Mouse (Mus musculus): Measurements from ENCODE around the gene Rassf2. TPM values are rescaled to one million over a fixed set of nuclear protein-coding genes. Genes with fewer than 3 reads are reported as not detected.

Gene Rassf2
- polyA plus RNA-seq, 1 experiment from 2014 or later = 28.2 TPM

GRCm38 (mm10) chr2:131945765-131946164, 84.3 kb downstream of the Rassf2 start:
- Histone ChIP-seq H3K27me3 (ENCODE audit: control insufficient read depth, insufficient read depth, low read length) (no peaks in the 10 kb centered on the region), H3K9me3 (ENCODE audit: control insufficient read depth, low read length) (no peaks in the 10 kb centered on the region), H3K4me1 (replicated peaks; ENCODE audit: control insufficient read depth, insufficient read depth, low read length) (no peaks in the 10 kb centered on the region), H3K4me3 (replicated peaks; ENCODE audit: low read length) (no peak overlapping the region), H3K27ac (no peak overlapping the region), H3K9ac (no peak overlapping the region), H3K4me2 (replicated peaks) (no peak overlapping the region), H3K36me3 (replicated peaks; ENCODE audit: control insufficient read depth, insufficient read depth) (no peaks in the 10 kb centered on the region)
- ATAC-seq (ENCODE audit: low FRiP score) = no peak
- DNase-seq (ENCODE audit: low spot score) = no peak
- 90% methylated on average over 6 of the region's 6 CpGs for WGBS

GRCm38 (mm10) chr2:131945225-131945624, 84.8 kb downstream of the Rassf2 start:
- no peaks in the 10 kb centered on the region for H3K27me3 ChIP-seq (ENCODE audit: control insufficient read depth, insufficient read depth, low read length)
- ATAC-seq (ENCODE audit: low FRiP score) (no peak), DNase-seq (ENCODE audit: low spot score) (no peak)
- H3K27ac ChIP-seq = no peak overlapping the region
- H3K36me3 ChIP-seq (replicated peaks; ENCODE audit: control insufficient read depth, insufficient read depth) = no peaks in the 10 kb centered on the region
- H3K9me3 ChIP-seq (ENCODE audit: control insufficient read depth, low read length) = no peaks in the 10 kb centered on the region
- H3K4me2 ChIP-seq (replicated peaks) = no peak overlapping the region
- no peaks in the 10 kb centered on the region for H3K4me1 ChIP-seq (replicated peaks; ENCODE audit: control insufficient read depth, insufficient read depth, low read length)
- WGBS = 88% methylated on average over 8 of the region's 8 CpGs
- H3K9ac ChIP-seq = no peak overlapping the region
- no peak overlapping the region for H3K4me3 ChIP-seq (replicated peaks; ENCODE audit: low read length)

DNA sequence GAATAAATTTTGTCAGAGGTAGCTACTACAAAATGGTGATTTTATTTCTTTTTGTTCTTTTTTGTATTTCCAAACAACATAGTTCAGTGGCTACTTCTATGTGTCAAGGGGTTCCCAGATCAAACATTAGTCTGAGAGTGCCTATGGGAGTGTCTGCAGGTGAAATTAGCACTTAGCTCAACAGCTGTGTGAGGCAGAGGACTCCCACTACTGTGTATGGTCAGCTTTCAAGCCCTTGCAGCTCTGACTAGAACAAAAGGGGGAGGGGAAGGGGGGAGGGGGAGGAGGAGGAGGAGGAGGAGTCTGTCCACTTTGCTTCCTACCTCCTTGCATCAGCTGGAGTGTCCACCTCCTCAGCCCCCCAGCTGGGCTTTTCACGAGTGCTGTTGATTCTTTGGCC, 85.7 kb downstream of the Rassf2 start:
- no peak for DNase-seq (ENCODE audit: low spot score)
- no peak overlapping the region for H3K9ac ChIP-seq
- H3K27me3 ChIP-seq (ENCODE audit: control insufficient read depth, insufficient read depth, low read length) = no peaks in the 10 kb centered on the region
- no peak overlapping the region for H3K4me2 ChIP-seq (replicated peaks)
- no peak overlapping the region for H3K4me3 ChIP-seq (replicated peaks; ENCODE audit: low read length)
- H3K9me3 ChIP-seq (ENCODE audit: control insufficient read depth, low read length) = no peaks in the 10 kb centered on the region
- H3K4me1 ChIP-seq (replicated peaks; ENCODE audit: control insufficient read depth, insufficient read depth, low read length) = no peaks in the 10 kb centered on the region
- no peak overlapping the region for H3K27ac ChIP-seq
- no peaks in the 10 kb centered on the region for H3K36me3 ChIP-seq (replicated peaks; ENCODE audit: control insufficient read depth, insufficient read depth)
- 18% methylated on average over 1 of the region's 1 CpGs for WGBS
- ATAC-seq (ENCODE audit: low FRiP score) = no peak

DNA sequence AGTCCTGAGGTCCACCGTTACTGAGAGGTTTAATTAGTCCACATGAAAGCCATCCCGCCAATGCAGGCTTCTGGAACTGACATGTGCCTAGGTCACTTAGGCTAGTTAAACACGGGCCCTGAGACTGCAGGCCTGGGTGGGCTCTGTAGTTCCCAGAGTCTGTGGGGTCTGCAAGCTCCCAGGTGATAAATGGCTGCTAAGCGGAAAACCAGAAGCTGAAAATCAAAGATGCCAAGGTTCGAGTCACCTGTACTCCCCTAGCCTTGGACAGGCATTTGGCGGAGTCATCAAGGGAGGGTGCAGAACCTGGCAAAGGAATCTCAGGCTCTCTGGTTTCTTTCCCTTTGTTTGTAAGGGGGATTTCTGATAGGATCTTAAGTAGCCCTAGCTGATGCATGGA, 88.6 kb downstream of the Rassf2 start:
- no peak overlapping the region for H3K9ac ChIP-seq
- no peak overlapping the region for H3K27ac ChIP-seq
- no peaks in the 10 kb centered on the region for H3K9me3 ChIP-seq (ENCODE audit: control insufficient read depth, low read length)
- WGBS = 78% methylated on average over 6 of the region's 6 CpGs
- H3K4me2 ChIP-seq (replicated peaks) = no peak overlapping the region
- no peak overlapping the region for H3K4me3 ChIP-seq (replicated peaks; ENCODE audit: low read length)
- H3K27me3 ChIP-seq (ENCODE audit: control insufficient read depth, insufficient read depth, low read length) = no peaks in the 10 kb centered on the region
- H3K4me1 ChIP-seq (replicated peaks; ENCODE audit: control insufficient read depth, insufficient read depth, low read length) = no peaks in the 10 kb centered on the region
- no peak for DNase-seq (ENCODE audit: low spot score)
- ATAC-seq (ENCODE audit: low FRiP score) = no peak
- peaks cover 21% of the 10 kb centered on the region for H3K36me3 ChIP-seq (replicated peaks; ENCODE audit: control insufficient read depth, insufficient read depth)

DNA sequence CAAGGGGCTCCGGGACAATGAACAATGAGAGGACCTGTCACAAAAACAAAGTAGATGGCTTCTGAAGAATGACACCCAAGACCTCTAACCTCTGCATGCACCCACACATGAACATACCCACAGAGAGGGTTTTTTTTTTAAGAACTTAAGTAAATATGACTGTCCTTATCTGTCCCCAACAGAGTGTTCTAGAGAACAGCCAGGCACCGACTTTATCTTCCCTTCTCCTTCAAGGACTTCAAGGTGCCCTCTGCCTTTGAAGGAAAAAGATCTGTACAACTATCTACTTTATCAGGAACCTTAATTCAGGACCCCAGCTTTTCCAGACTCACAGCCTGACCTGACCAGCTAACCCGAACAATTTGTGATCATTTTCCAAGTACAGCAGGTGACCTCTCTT, 89.6 kb downstream of the Rassf2 start:
- ATAC-seq (ENCODE audit: low FRiP score) (no peak), DNase-seq (ENCODE audit: low spot score) (no peak)
- no peak overlapping the region for H3K27ac ChIP-seq
- 76% methylated on average over 3 of the region's 3 CpGs for WGBS
- H3K36me3 ChIP-seq (replicated peaks; ENCODE audit: control insufficient read depth, insufficient read depth) = peaks cover 24% of the 10 kb centered on the region
- H3K27me3 ChIP-seq (ENCODE audit: control insufficient read depth, insufficient read depth, low read length) = no peaks in the 10 kb centered on the region
- no peaks in the 10 kb centered on the region for H3K9me3 ChIP-seq (ENCODE audit: control insufficient read depth, low read length)
- no peaks in the 10 kb centered on the region for H3K4me1 ChIP-seq (replicated peaks; ENCODE audit: control insufficient read depth, insufficient read depth, low read length)
- H3K4me2 ChIP-seq (replicated peaks) = no peak overlapping the region
- no peak overlapping the region for H3K4me3 ChIP-seq (replicated peaks; ENCODE audit: low read length)
- H3K9ac ChIP-seq = no peak overlapping the region

Other genes with a start within 250 kb of the Rassf2 start
- 0.07 TPM in 1 of 2 replicates, not detected in the other for gene Erv3, start 170.5 kb downstream of the Rassf2 start, polyA plus RNA-seq (2014; fragmentation: Nextera tagmentation; extraction: Ambion mirVana)
- gene Prnp, start 120.3 kb downstream of the Rassf2 start, polyA plus RNA-seq (2014; fragmentation: Nextera tagmentation; extraction: Ambion mirVana) = 99.5 and 101 TPM in 2 replicates
- not detected in 2 replicates for gene Prn, start 120.3 kb downstream of the Rassf2 start, polyA plus RNA-seq (2014; fragmentation: Nextera tagmentation; extraction: Ambion mirVana)
- 11.8 and 15.0 TPM in 2 replicates for gene Prnd, start 79.4 kb downstream of the Rassf2 start, polyA plus RNA-seq (2014; fragmentation: Nextera tagmentation; extraction: Ambion mirVana)
- gene Slc23a2, start 114.8 kb upstream of the Rassf2 start, polyA plus RNA-seq (2014; fragmentation: Nextera tagmentation; extraction: Ambion mirVana) = 44.6 and 49.8 TPM in 2 replicates
- gene Tmem230, start 217.5 kb upstream of the Rassf2 start, polyA plus RNA-seq (2014; fragmentation: Nextera tagmentation; extraction: Ambion mirVana) = 47.1 and 48.8 TPM in 2 replicates
- gene Pcna, start 223.1 kb upstream of the Rassf2 start, polyA plus RNA-seq (2014; fragmentation: Nextera tagmentation; extraction: Ambion mirVana) = 111 and 120 TPM in 2 replicates
- gene Cds2, start 232.9 kb upstream of the Rassf2 start, polyA plus RNA-seq (2014; fragmentation: Nextera tagmentation; extraction: Ambion mirVana) = 57.2 and 59.9 TPM in 2 replicates

All from hindbrain, embryonic 14.5 days (tissue).